Mouse (Mus musculus) macrophage (primary cell): ENCODE data around the gene Paxx. TPM values are rescaled to one million over a fixed set of nuclear protein-coding genes. Genes with fewer than 3 reads are reported as not detected.

Experiments
- H3K27ac ChIP-seq: fragments of 350-480 bp; formaldehyde crosslinking; 2 replicates; pipeline ENCODE4 v1.9.0; 2021
- H3K36me3 ChIP-seq: fragments of 350-480 bp; formaldehyde crosslinking; 2 replicates; pipeline ENCODE4 v1.9.0; 2021; ENCODE audit errors: inconsistent target
- H3K4me3 ChIP-seq: fragments of 350-480 bp; formaldehyde crosslinking; 2 replicates; pipeline ENCODE4 v1.9.0; 2021; ENCODE audit errors: inconsistent target
- H3K79me2 ChIP-seq: fragments of 350-480 bp; formaldehyde crosslinking; 2 replicates; pipeline ENCODE4 v1.9.0; 2021; ENCODE audit errors: inconsistent target
- WGBS: methylation state at CpG from one replicate; pipeline ENCODE4 v1.1.7; 2026; ENCODE audit warnings: inconsistent platforms; ENCODE audit not compliant: missing documents; 5-methylcytosine and 5-hydroxymethylcytosine counted together
- polyA plus RNA-seq: library from polyadenylated mRNA; stranded (reverse); fragments of 250-400 nt; gene quantifications from 3 replicates; pipeline ENCODE4 v1.2.4, GENCODE M21; 2018; ENCODE audit warnings: inconsistent platforms

Paxx gene
- polyA plus RNA-seq, 1 experiment from 2014 or later = 6.4 TPM

- Histone ChIP-seq H3K27ac (no peak overlapping the region), H3K36me3 (no peaks in the 10 kb centered on the region), H3K4me3 (no peak overlapping the region), H3K79me2 (no peaks in the 10 kb centered on the region)
- WGBS = 89% methylated on average over 10 of the region's 10 CpGs
Observed at GRCm38 (mm10) chr2:25468962-25469915, 8.3 kb upstream of the Paxx start.

GRCm38 (mm10) chr2:25467606-25468303, 6.9 kb upstream of the Paxx start:
- no peak overlapping the region for H3K4me3 ChIP-seq
- WGBS = 93% methylated on average over 12 of the region's 14 CpGs
- no peak overlapping the region for H3K27ac ChIP-seq
- H3K36me3 ChIP-seq = no peaks in the 10 kb centered on the region
- H3K79me2 ChIP-seq = no peaks in the 10 kb centered on the region

- no peaks in the 10 kb centered on the region for H3K79me2 ChIP-seq
- H3K4me3 ChIP-seq = no peak overlapping the region
- 24% methylated on average over 10 of the region's 10 CpGs for WGBS
- no peak overlapping the region for H3K27ac ChIP-seq
- H3K36me3 ChIP-seq = no peaks in the 10 kb centered on the region
Observed at GRCm38 (mm10) chr2:25465816-25466635, 5.1 kb upstream of the Paxx start.

DNA sequence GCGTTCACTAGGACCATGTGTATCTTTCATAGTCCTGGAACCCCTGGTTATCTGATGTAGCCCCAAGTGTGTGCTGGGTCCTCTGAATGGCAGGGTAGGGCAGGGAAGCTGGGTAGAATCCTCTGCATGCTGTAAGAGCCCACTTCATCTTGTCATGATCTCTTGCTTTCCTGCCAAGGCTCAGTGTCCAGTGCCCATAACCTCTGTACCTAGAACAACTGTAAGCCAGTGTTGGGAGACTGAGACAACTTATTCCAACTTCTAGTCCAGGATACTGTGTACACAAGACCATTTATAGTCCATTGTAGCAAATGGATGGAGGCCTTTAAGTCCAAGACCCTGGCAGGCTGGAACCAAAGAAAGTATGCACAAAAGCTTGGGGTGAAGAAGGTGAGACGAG, 4.4 kb upstream of the Paxx start:
- Histone ChIP-seq H3K4me3 (no peak overlapping the region), H3K36me3 (no peaks in the 10 kb centered on the region), H3K79me2 (no peaks in the 10 kb centered on the region), H3K27ac (no peak overlapping the region)
- 67% methylated on average over 2 of the region's 2 CpGs for WGBS

- Histone ChIP-seq H3K4me3 (no peak overlapping the region), H3K36me3 (no peaks in the 10 kb centered on the region), H3K79me2 (no peaks in the 10 kb centered on the region), H3K27ac (no peak overlapping the region)
- 90% methylated on average over 3 of the region's 3 CpGs for WGBS
Observed at GRCm38 (mm10) chr2:25463630-25464029, 2.7 kb upstream of the Paxx start.

- H3K79me2 ChIP-seq = no peaks in the 10 kb centered on the region
- no peaks in the 10 kb centered on the region for H3K36me3 ChIP-seq
- peak overlapping the region; percentile 69; the same call in 1 of the 2 replicates for H3K4me3 ChIP-seq
- WGBS = 25% methylated on average over 3 of the region's 3 CpGs
- peak overlapping the region; percentile 61 for H3K27ac ChIP-seq
Observed at GRCm38 (mm10) chr2:25461407-25461806, 513 bp upstream of the Paxx start.

GRCm38 (mm10) chr2:25460135-25460534, 759 bp downstream of the Paxx start:
- H3K36me3 ChIP-seq = no peaks in the 10 kb centered on the region
- H3K79me2 ChIP-seq = no peaks in the 10 kb centered on the region
- peak overlapping the region; percentile 61 for H3K27ac ChIP-seq
- 34% methylated on average over 5 of the region's 5 CpGs for WGBS
- peak overlapping the region; percentile 69 for H3K4me3 ChIP-seq

DNA sequence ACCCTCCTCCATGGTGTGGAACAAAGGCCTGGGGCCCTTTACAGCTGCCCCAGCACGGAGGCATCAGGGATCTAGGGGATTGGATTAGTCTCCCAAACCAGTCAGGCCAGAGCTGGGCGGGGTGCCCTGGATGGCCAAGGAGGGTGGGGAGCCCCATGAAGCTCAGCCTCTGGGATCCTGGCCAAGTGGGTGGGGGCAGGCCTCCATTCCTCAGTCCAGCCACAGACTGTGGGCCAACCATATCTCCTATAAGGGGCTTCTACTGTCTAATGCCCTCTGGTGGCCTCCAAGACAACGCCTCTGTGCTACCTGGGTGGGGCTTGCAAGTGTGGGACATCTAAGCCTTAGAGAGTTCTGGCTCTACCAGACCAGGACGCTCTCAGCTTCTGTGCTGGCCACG, 2.0 kb downstream of the Paxx start:
- no peaks in the 10 kb centered on the region for H3K79me2 ChIP-seq
- no peak overlapping the region for H3K4me3 ChIP-seq
- H3K27ac ChIP-seq = no peak overlapping the region
- 86% methylated on average over 5 of the region's 5 CpGs for whole genome bisulfite sequencing
- H3K36me3 ChIP-seq = no peaks in the 10 kb centered on the region

DNA sequence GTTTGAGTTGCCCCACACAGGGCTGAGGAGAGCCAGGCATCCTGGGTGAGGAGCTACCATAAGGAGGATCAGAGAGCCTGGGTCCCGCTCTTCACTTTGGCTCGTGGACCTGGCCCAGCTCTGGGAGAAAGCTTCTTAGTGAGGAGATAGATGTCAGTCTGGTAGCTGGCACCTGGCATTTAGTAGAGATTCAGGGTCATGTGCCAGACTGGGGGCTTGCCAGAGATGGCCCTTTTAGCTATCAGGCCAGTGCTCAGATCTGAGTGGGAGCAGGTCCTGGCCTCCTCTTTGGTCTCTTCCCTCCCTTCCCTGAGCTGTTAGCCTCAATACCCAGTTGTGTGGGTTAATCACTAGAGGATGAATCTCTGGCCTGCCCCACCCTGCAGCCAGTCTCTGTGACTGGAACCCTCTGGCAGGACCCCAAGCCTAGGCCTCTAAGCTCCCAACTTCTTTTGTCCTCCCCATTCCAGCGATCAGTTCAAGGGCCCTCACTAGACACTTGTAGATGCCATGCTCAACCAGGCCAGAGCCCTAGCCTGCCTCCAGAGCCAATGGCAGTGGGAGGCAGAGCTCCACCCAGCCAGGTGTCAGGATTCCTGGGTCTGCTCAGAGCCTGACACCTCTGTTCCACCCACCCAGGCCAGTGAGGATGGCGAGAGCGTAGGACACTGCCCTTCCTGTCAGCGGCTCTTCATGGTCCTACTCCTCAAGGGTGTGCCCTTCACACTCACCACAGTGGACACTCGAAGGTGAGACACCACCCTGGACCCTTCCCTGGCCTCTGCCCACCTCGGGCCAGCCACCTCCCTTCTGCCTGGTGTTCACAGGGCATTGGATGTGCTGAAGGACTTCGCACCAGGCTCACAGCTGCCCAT, 3.6 kb downstream of the Paxx start:
- Histone ChIP-seq H3K79me2 (no peaks in the 10 kb centered on the region), H3K36me3 (no peaks in the 10 kb centered on the region)
- 97% methylated on average over 9 of the region's 9 CpGs for WGBS

GRCm38 (mm10) chr2:25456205-25456953, 4.5 kb downstream of the Paxx start, which contains the start of gene Clic3:
Gene Clic3 (plus strand): TSS chr2:25456838.
- Histone ChIP-seq H3K79me2 (no peaks in the 10 kb centered on the region), H3K4me3 (no peak within 1 kb of the TSS), H3K27ac (no peak within 1 kb of the TSS), H3K36me3 (no peaks in the 10 kb centered on the region)
- 89% methylated on average over 14 of the region's 14 CpGs for WGBS

More for the DNA sequence above, 3.6 kb downstream of the Paxx start:
- Histone ChIP-seq H3K4me3 (no peak overlapping the region), H3K27ac (no peak overlapping the region)

- 100% methylated on average over 1 of the region's 1 CpGs for WGBS
- Histone ChIP-seq H3K79me2 (no peaks in the 10 kb centered on the region), H3K27ac (no peak overlapping the region), H3K36me3 (no peaks in the 10 kb centered on the region), H3K4me3 (no peak overlapping the region)
Observed at GRCm38 (mm10) chr2:25452951-25453350, 7.9 kb downstream of the Paxx start.

DNA sequence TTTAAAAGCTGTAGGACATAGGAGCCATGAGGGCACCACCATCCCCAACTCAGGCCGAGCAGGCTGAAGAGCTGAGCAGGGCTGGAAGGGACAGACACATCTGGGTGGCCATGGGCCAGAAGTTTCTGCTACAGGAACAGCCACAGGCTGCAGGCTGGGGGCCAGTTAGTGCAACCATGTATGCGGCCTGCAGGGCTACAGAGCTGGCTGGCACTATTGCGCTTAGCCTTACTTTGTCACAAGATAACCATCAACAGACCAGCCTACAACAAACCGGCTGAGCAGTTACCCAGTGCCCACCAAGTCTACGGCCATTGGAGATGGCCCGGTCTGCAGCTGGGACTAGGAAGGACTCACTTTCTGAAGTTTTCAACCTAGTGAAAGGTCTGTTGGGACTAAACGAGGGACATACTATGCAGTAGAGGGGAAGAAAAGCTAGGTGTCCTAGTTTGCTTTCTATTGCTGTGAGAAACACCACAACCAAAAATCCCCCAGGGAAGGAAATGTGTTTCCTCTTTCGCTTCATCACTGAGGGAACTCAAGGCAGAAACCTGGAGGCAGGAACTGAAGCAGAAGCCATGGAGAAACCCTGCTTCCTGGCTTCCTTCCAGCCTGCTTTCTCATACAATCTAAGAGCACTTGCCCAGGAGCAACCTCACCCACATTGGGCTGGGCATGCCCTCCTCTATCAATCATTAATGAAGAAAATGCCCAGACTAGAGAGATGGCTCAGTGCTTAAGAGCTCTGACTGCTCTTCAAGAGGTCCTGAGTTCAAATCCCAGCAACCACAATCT, 9.8 kb downstream of the Paxx start:
- H3K4me3 ChIP-seq = no peak overlapping the region
- 35% methylated on average over 8 of the region's 8 CpGs for WGBS
- no peak overlapping the region for H3K27ac ChIP-seq
- H3K36me3 ChIP-seq = no peaks in the 10 kb centered on the region
- H3K79me2 ChIP-seq = no peaks in the 10 kb centered on the region
